Mouse (Mus musculus): ENCODE data around the gene Rbfox3. TPM values are rescaled to one million over a fixed set of nuclear protein-coding genes. Genes with fewer than 3 reads are reported as not detected.

Gene Rbfox3
- total RNA-seq (2023), result not detected in 2 replicates

GRCm38 (mm10) chr11:118911307-118912070, at the start of gene Rbfox3:
Gene Rbfox3, minus strand, starts transcription at chr11:118911597.

GRCm38 (mm10) chr11:118476396-118477373, 434.7 kb downstream of the Rbfox3 start, which contains the start of gene Engase:
Gene Engase, plus strand, starts transcription at chr11:118476829.

Other genes starting within 250 kb of the Rbfox3 start
- not detected in 2 replicates for gene Enpp7, start 76.6 kb upstream of the Rbfox3 start, total RNA-seq (2023)
- 0.88 and 1.4 TPM in 2 replicates for gene Cbx2, start 111.4 kb upstream of the Rbfox3 start, total RNA-seq (2023)
- gene Cbx8, start 129.4 kb upstream of the Rbfox3 start, total RNA-seq (2023), result 7.2 and 7.5 TPM in 2 replicates
- gene Cbx4, start 174.6 kb upstream of the Rbfox3 start, total RNA-seq (2023), result 60.3 and 66.9 TPM in 2 replicates

All from neutrophil, adult 65 days (primary cell).